Mouse (Mus musculus): ENCODE measurements around the gene Odf2. TPM values are rescaled to one million over a fixed set of nuclear protein-coding genes. Genes with fewer than 3 reads are reported as not detected.

The Odf2 gene
- total and polyA plus RNA-seq, 3 experiments: 35.4 to 54.6 (median 48.6) TPM

GRCm38 (mm10) chr2:29980661-29981060 is 91.6 kb downstream of the Odf2 start:
- Histone ChIP-seq H3K27ac (ENCODE audit: insufficient read depth, low read depth) (no peak overlapping the region), H3K79me2 (replicated peaks; ENCODE audit: control insufficient read depth, extremely low read depth, insufficient read depth, poor library complexity, severe bottlenecking) (peaks cover 5% of the 10 kb centered on the region; the same call in 1 of the 2 replicates), H3K27me3 (replicated peaks) (no peaks in the 10 kb centered on the region), H3K4me3 (replicated peaks in 1 of 3; ENCODE audit: low read depth in 2 of 3, low read length in 2 of 3, poor library complexity in 1 of 3) (no peak overlapping the region), H3K4me2 (ENCODE audit: insufficient read depth, low read depth, poor library complexity, severe bottlenecking) (no peak overlapping the region), H3K4me1 (ENCODE audit: control insufficient read depth in 1 of 2, insufficient read depth in 2 of 2) (no peaks in the 10 kb centered on the region), H3K9me3 (replicated peaks; ENCODE audit: low read length) (no peaks in the 10 kb centered on the region), H3K9ac (ENCODE audit: insufficient read depth, low read depth) (no peak overlapping the region), H3K36me3 (replicated peaks in 1 of 2; ENCODE audit: control insufficient read depth in 1 of 2, insufficient read depth in 1 of 2, low read length in 1 of 2) (peaks cover 59 to 85% of the 10 kb centered on the region in 2 experiments)
- dilution Hi-C loops (cut with MboI; ENCODE audit: extremely low pct_ligation_motif_present, extremely low pct_unique_long_range_greater_than_20kb, low sequenced_read_pairs) (no loop called here), in situ Hi-C loops (cut with MboI; ENCODE audit: low pct_ligation_motif_present, low pct_unique_long_range_greater_than_20kb, low sequenced_read_pairs) (no loop called here)
- no peak for DNase-seq (ENCODE audit: extremely low read depth)
- TF ChIP-seq EP300 (IDR thresholded peaks at IDR 0.05; ENCODE audit: low read length) (no peak), ZMIZ1 (IDR thresholded peaks at IDR 0.05; ENCODE audit: low read depth, low read length) (no peak), USF2 (conservative IDR thresholded peaks at IDR 0.05; ENCODE audit: low read depth, low read length) (no peak), GABPA (IDR thresholded peaks at IDR 0.05; ENCODE audit: insufficient replicate concordance, low read depth, low read length) (no peak), SIN3A (IDR thresholded peaks at IDR 0.05; ENCODE audit: low read length) (no peak), ETS1 (conservative IDR thresholded peaks at IDR 0.05; ENCODE audit: low read depth, low read length) (no peak), PAX5 (IDR thresholded peaks at IDR 0.05; ENCODE audit: low read length) (no peak), RCOR1 (conservative IDR thresholded peaks at IDR 0.05; ENCODE audit: low read depth, low read length) (no peak), TBP (conservative IDR thresholded peaks at IDR 0.05; ENCODE audit: low read depth, low read length) (no peak), UBTF (IDR thresholded peaks at IDR 0.05; ENCODE audit: low read depth, low read length) (no peak), SMC3 (IDR thresholded peaks at IDR 0.05; ENCODE audit: low read depth, low read length) (no peak)

Other genes with a start within 250 kb of the Odf2 start
- gene Gm13420, start 137.5 kb upstream of the Odf2 start, total RNA-seq (2012; rRNA removed): not detected in 2 replicates
- gene Gm13420, start 137.5 kb upstream of the Odf2 start, total RNA-seq (2014; rRNA removed): not detected in 2 replicates
- gene Gm13420, start 137.5 kb upstream of the Odf2 start, polyA plus RNA-seq (2012; ENCODE audit: insufficient read length, low read depth): not detected in 2 replicates
- gene Gm13547, start 129.9 kb upstream of the Odf2 start, total RNA-seq (2012; rRNA removed): not detected in 2 replicates
- not detected in 2 replicates for gene Gm13547, start 129.9 kb upstream of the Odf2 start, total RNA-seq (2014; rRNA removed)
- 0.60 TPM in 1 of 2 replicates, not detected in the other for gene Gm13547, start 129.9 kb upstream of the Odf2 start, polyA plus RNA-seq (2012; ENCODE audit: insufficient read length, low read depth)
- gene Coq4, start 101.7 kb upstream of the Odf2 start, total RNA-seq (2012; rRNA removed): 25.2 and 29.3 TPM in 2 replicates
- 21.5 and 40.9 TPM in 2 replicates for gene Coq4, start 101.7 kb upstream of the Odf2 start, total RNA-seq (2014; rRNA removed)
- gene Coq4, start 101.7 kb upstream of the Odf2 start, polyA plus RNA-seq (2012; ENCODE audit: insufficient read length, low read depth): 19.1 and 21.3 TPM in 2 replicates
- gene Trub2, start 100.7 kb upstream of the Odf2 start, total RNA-seq (2012; rRNA removed): 32.6 and 40.4 TPM in 2 replicates
- 39.0 and 41.5 TPM in 2 replicates for gene Trub2, start 100.7 kb upstream of the Odf2 start, total RNA-seq (2014; rRNA removed)
- gene Trub2, start 100.7 kb upstream of the Odf2 start, polyA plus RNA-seq (2012; ENCODE audit: insufficient read length, low read depth): 41.4 and 58.4 TPM in 2 replicates
- 8.9 and 11.3 TPM in 2 replicates for gene Slc27a4, start 86.6 kb upstream of the Odf2 start, total RNA-seq (2012; rRNA removed)
- 3.6 and 4.8 TPM in 2 replicates for gene Slc27a4, start 86.6 kb upstream of the Odf2 start, total RNA-seq (2014; rRNA removed)
- gene Slc27a4, start 86.6 kb upstream of the Odf2 start, polyA plus RNA-seq (2012; ENCODE audit: insufficient read length, low read depth): 4.7 and 4.9 TPM in 2 replicates
- 31.9 and 33.8 TPM in 2 replicates for gene Urm1, start 69.1 kb upstream of the Odf2 start, total RNA-seq (2012; rRNA removed)
- gene Urm1, start 69.1 kb upstream of the Odf2 start, total RNA-seq (2014; rRNA removed): 29.2 and 30.6 TPM in 2 replicates
- gene Urm1, start 69.1 kb upstream of the Odf2 start, polyA plus RNA-seq (2012; ENCODE audit: insufficient read length, low read depth): 25.6 and 37.1 TPM in 2 replicates
- 6.1 and 6.3 TPM in 2 replicates for gene Cercam, start 20.1 kb upstream of the Odf2 start, total RNA-seq (2012; rRNA removed)
- 2.5 and 3.0 TPM in 2 replicates for gene Cercam, start 20.1 kb upstream of the Odf2 start, total RNA-seq (2014; rRNA removed)
- 3.5 and 3.7 TPM in 2 replicates for gene Cercam, start 20.1 kb upstream of the Odf2 start, polyA plus RNA-seq (2012; ENCODE audit: insufficient read length, low read depth)
- 38.0 and 39.7 TPM in 2 replicates for gene Gle1, start 46.2 kb downstream of the Odf2 start, total RNA-seq (2012; rRNA removed)
- 32.0 and 36.5 TPM in 2 replicates for gene Gle1, start 46.2 kb downstream of the Odf2 start, total RNA-seq (2014; rRNA removed)
- 54.1 and 60.1 TPM in 2 replicates for gene Gle1, start 46.2 kb downstream of the Odf2 start, polyA plus RNA-seq (2012; ENCODE audit: insufficient read length, low read depth)
- 113 TPM in 2 replicates for gene Sptan1, start 76.3 kb downstream of the Odf2 start, total RNA-seq (2012; rRNA removed)
- 73.8 and 86.4 TPM in 2 replicates for gene Sptan1, start 76.3 kb downstream of the Odf2 start, total RNA-seq (2014; rRNA removed)
- gene Sptan1, start 76.3 kb downstream of the Odf2 start, polyA plus RNA-seq (2012; ENCODE audit: insufficient read length, low read depth): 88.0 and 91.6 TPM in 2 replicates
- 23.2 and 26.5 TPM in 2 replicates for gene Wdr34, start 159.7 kb downstream of the Odf2 start, total RNA-seq (2012; rRNA removed)
- gene Wdr34, start 159.7 kb downstream of the Odf2 start, total RNA-seq (2014; rRNA removed): 21.4 and 24.7 TPM in 2 replicates
- 28.0 and 28.6 TPM in 2 replicates for gene Wdr34, start 159.7 kb downstream of the Odf2 start, polyA plus RNA-seq (2012; ENCODE audit: insufficient read length, low read depth)
- gene Set, start 168.2 kb downstream of the Odf2 start, total RNA-seq (2012; rRNA removed): 515 and 844 TPM in 2 replicates
- gene Set, start 168.2 kb downstream of the Odf2 start, total RNA-seq (2014; rRNA removed): 1,049 and 1,142 TPM in 2 replicates
- gene Set, start 168.2 kb downstream of the Odf2 start, polyA plus RNA-seq (2012; ENCODE audit: insufficient read length, low read depth): 902 and 991 TPM in 2 replicates
- gene Pkn3, start 188.5 kb downstream of the Odf2 start, total RNA-seq (2012; rRNA removed): 5.2 and 8.3 TPM in 2 replicates
- 4.7 and 5.0 TPM in 2 replicates for gene Pkn3, start 188.5 kb downstream of the Odf2 start, total RNA-seq (2014; rRNA removed)
- 6.7 and 7.1 TPM in 2 replicates for gene Pkn3, start 188.5 kb downstream of the Odf2 start, polyA plus RNA-seq (2012; ENCODE audit: insufficient read length, low read depth)
- 33.7 and 36.5 TPM in 2 replicates for gene Zdhhc12, start 204.4 kb downstream of the Odf2 start, total RNA-seq (2012; rRNA removed)
- 15.3 and 15.6 TPM in 2 replicates for gene Zdhhc12, start 204.4 kb downstream of the Odf2 start, total RNA-seq (2014; rRNA removed)
- gene Zdhhc12, start 204.4 kb downstream of the Odf2 start, polyA plus RNA-seq (2012; ENCODE audit: insufficient read length, low read depth): 34.7 and 42.8 TPM in 2 replicates
- gene Zer1, start 235.4 kb downstream of the Odf2 start, total RNA-seq (2012; rRNA removed): 9.5 and 13.4 TPM in 2 replicates
- 4.8 and 5.5 TPM in 2 replicates for gene Zer1, start 235.4 kb downstream of the Odf2 start, total RNA-seq (2014; rRNA removed)
- gene Zer1, start 235.4 kb downstream of the Odf2 start, polyA plus RNA-seq (2012; ENCODE audit: insufficient read length, low read depth): 13.3 and 15.0 TPM in 2 replicates
- 32.1 and 35.1 TPM in 2 replicates for gene Tbc1d13, start 244.5 kb downstream of the Odf2 start, total RNA-seq (2012; rRNA removed)
- 21.4 and 25.9 TPM in 2 replicates for gene Tbc1d13, start 244.5 kb downstream of the Odf2 start, total RNA-seq (2014; rRNA removed)
- 36.1 and 36.8 TPM in 2 replicates for gene Tbc1d13, start 244.5 kb downstream of the Odf2 start, polyA plus RNA-seq (2012; ENCODE audit: insufficient read length, low read depth)

Measured in CH12.LX (cell line).